Comparison of ENCODE assay signal across 9 mouse cellular contexts in the genomic region with DNA sequence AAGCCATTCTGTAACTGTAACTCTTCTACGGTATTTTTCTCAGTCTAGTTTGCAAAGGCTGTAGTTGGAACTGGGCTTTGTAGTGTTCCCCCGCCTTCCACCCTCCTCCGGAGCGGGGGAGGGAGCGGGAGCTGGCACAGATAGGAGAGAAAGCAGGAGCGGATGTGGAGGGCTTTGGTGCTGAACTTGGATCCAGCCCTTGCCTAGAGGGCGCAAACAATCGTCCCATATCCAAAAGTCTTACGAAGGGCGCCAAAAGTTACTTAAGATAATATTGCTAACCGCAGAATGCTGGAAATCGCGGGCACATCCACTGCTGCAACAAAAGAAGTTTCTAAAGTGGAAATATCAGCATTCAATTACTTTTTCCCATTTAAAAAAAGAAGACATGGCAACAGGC. TPM values are rescaled to one million over a fixed set of nuclear protein-coding genes. Genes with fewer than 3 reads are reported as not detected.
DNase-seq lines count a peak whose midpoint lies in the region; ATAC-seq and TF ChIP-seq lines count a peak whose summit lies in the region.
"Had no signal": no experiment of that assay in that cellular context is flagged by ENCODE, and none has a peak within 500 bp of the region (broad histone marks: within the 10 kb centered on the region; RNA-seq: fewer than 3 reads in every experiment).

No protein-coding gene starts in this region.

- peak overlapping the region; percentile 88 for H3K4me3 ChIP-seq in hindbrain, postnatal 0 days (ENCODE audit: low read length)
- H3K4me3 ChIP-seq in limb, embryonic 14.5 days (replicated peaks; ENCODE audit: low read length): peak overlapping the region; percentile 97
- H3K4me3 ChIP-seq in midbrain, embryonic 14.5 days (replicated peaks; ENCODE audit: low read depth, low read length): peak overlapping the region; percentile 15; the same call in 1 of the 2 replicates
- peak overlapping the region; percentile 96 for H3K4me3 ChIP-seq in stomach, postnatal 0 days (ENCODE audit: low read depth, low read length)

- TF ChIP-seq EP300 in stomach, postnatal 0 days (optimal IDR thresholded peaks at IDR 0.05): no peak

- no peaks in the 10 kb centered on the region for H3K27me3 ChIP-seq in hindbrain, postnatal 0 days (ENCODE audit: insufficient read depth, low read length)
- H3K27me3 ChIP-seq in limb, embryonic 14.5 days (ENCODE audit: control insufficient read depth, insufficient read depth, low read length): no peaks in the 10 kb centered on the region
- peaks cover 35% of the 10 kb centered on the region; the same call in 1 of the 2 replicates for H3K27me3 ChIP-seq in midbrain, embryonic 14.5 days (ENCODE audit: control insufficient read depth, insufficient read depth, low read length)
- H3K27me3 ChIP-seq in stomach, postnatal 0 days (ENCODE audit: control insufficient read depth, insufficient read depth, low read length): no peaks in the 10 kb centered on the region

- TF ChIP-seq CTCF in hindbrain, postnatal 0 days (IDR thresholded peaks at IDR 0.05; ENCODE audit: low read depth): peak; percentile 41
- peak; percentile 50 for TF ChIP-seq CTCF in stomach, postnatal 0 days (IDR thresholded peaks at IDR 0.05; ENCODE audit: low read depth)

- H3K9me3 ChIP-seq in hindbrain, postnatal 0 days (ENCODE audit: low read length): no peaks in the 10 kb centered on the region
- H3K9me3 ChIP-seq in limb, embryonic 14.5 days (ENCODE audit: control insufficient read depth, low read length): no peaks in the 10 kb centered on the region
- H3K9me3 ChIP-seq in midbrain, embryonic 14.5 days (ENCODE audit: control insufficient read depth, low read length): no peaks in the 10 kb centered on the region
- H3K9me3 ChIP-seq in stomach, postnatal 0 days (ENCODE audit: control insufficient read depth, low read length): no peaks in the 10 kb centered on the region

- peak overlapping the region; percentile 85 for H3K4me2 ChIP-seq in hindbrain, postnatal 0 days (ENCODE audit: low read depth, low read length)
- peak overlapping the region; percentile 84 for H3K4me2 ChIP-seq in limb, embryonic 14.5 days (replicated peaks; ENCODE audit: low read depth, low read length, severe bottlenecking)
- H3K4me2 ChIP-seq in midbrain, embryonic 14.5 days (ENCODE audit: low read length): peak overlapping the region; percentile 90
- peak overlapping the region; percentile 88 for H3K4me2 ChIP-seq in stomach, postnatal 0 days (replicated peaks; ENCODE audit: low read depth)

- peak; percentile 71 for DNase-seq in cerebellum, adult 11-12 months
- DNase-seq in cerebellum, postnatal 14 days: peak; percentile 57 to 71
- peak; percentile 66 for DNase-seq in gastrocnemius, postnatal 10 days
- DNase-seq in hindbrain, postnatal 0 days (ENCODE audit: low spot score): peak; percentile 82
- DNase-seq in limb, embryonic 14.5 days (ENCODE audit: low spot score): peak; percentile 86
- peak; percentile 76 for DNase-seq in midbrain, embryonic 14.5 days
- DNase-seq in stomach, postnatal 0 days (ENCODE audit: low spot score): peak; percentile 71

- peak overlapping the region; percentile 93 for H3K27ac ChIP-seq in hindbrain, postnatal 0 days
- H3K27ac ChIP-seq in limb, embryonic 14.5 days (replicated peaks; ENCODE audit: low read depth, low read length): peak overlapping the region; percentile 99
- H3K27ac ChIP-seq in midbrain, embryonic 14.5 days (replicated peaks; ENCODE audit: low read depth, low read length): 0 out of 2 replicates have a peak overlapping the region, but pooled peaks have one; percentile 42
- peak overlapping the region; percentile 96 for H3K27ac ChIP-seq in stomach, postnatal 0 days (replicated peaks)

- no peaks in the 10 kb centered on the region for H3K4me1 ChIP-seq in hindbrain, postnatal 0 days (ENCODE audit: insufficient read depth, low read length)
- peaks cover 24% of the 10 kb centered on the region for H3K4me1 ChIP-seq in limb, embryonic 14.5 days (ENCODE audit: control insufficient read depth, insufficient read depth, low read length)
- peaks cover 10% of the 10 kb centered on the region; the same call in 1 of the 2 replicates for H3K4me1 ChIP-seq in midbrain, embryonic 14.5 days (ENCODE audit: control insufficient read depth, insufficient read depth, low read length)
- 0 out of 2 replicates have a peak, but pooled peaks cover 4% of the 10 kb centered on the region for H3K4me1 ChIP-seq in stomach, postnatal 0 days (replicated peaks; ENCODE audit: control insufficient read depth, insufficient read depth)

- H3K9ac ChIP-seq in hindbrain, postnatal 0 days (replicated peaks; ENCODE audit: low read length): peak overlapping the region; percentile 19
- peak overlapping the region; percentile 100 for H3K9ac ChIP-seq in limb, embryonic 14.5 days (ENCODE audit: low read depth, low read length, severe bottlenecking)
- H3K9ac ChIP-seq in midbrain, embryonic 14.5 days (replicated peaks; ENCODE audit: low read length): no peak overlapping the region; the same call in 1 of the 2 replicates
- H3K9ac ChIP-seq in stomach, postnatal 0 days (ENCODE audit: low read length): peak overlapping the region; percentile 35; the same call in 1 of the 2 replicates

- H3K36me3 ChIP-seq in hindbrain, postnatal 0 days (ENCODE audit: insufficient read depth, low read length): no peaks in the 10 kb centered on the region
- no peaks in the 10 kb centered on the region for H3K36me3 ChIP-seq in limb, embryonic 14.5 days (ENCODE audit: control insufficient read depth, insufficient read depth, low read length)
- H3K36me3 ChIP-seq in midbrain, embryonic 14.5 days (ENCODE audit: control insufficient read depth, insufficient read depth, low read length): no peaks in the 10 kb centered on the region
- H3K36me3 ChIP-seq in stomach, postnatal 0 days (ENCODE audit: control insufficient read depth, insufficient read depth, low read length): no peaks in the 10 kb centered on the region

- under 1% methylated on average over 13 of the region's 13 CpGs for WGBS in hindbrain, postnatal 0 days
- WGBS in limb, embryonic 14.5 days: under 1% methylated on average over 13 of the region's 13 CpGs
- WGBS in midbrain, embryonic 14.5 days: under 1% methylated on average over 13 of the region's 13 CpGs
- 2% methylated on average over 13 of the region's 13 CpGs for WGBS in stomach, postnatal 0 days

- no peak for TF ChIP-seq POLR2A in limb, embryonic 14.5 days (IDR thresholded peaks at IDR 0.05; ENCODE audit: borderline replicate concordance, extremely low read depth, insufficient read depth, insufficient read length)

- no peak for ATAC-seq in cerebellum, adult (ENCODE audit: insufficient number of reproducible peaks, low FRiP score, low TSS enrichment)
- ATAC-seq in hindbrain, postnatal 0 days: no peak
- no peak for ATAC-seq in limb, embryonic 14.5 days (ENCODE audit: low FRiP score, low read depth)
- ATAC-seq in midbrain, embryonic 14.5 days (ENCODE audit: low FRiP score, low TSS enrichment): no peak
- ATAC-seq in stomach, postnatal 0 days (ENCODE audit: low FRiP score, low TSS enrichment): no peak

RNA-seq across cellular contexts. Expression of a gene that starts 2.5 kb away (rescaled TPM):
- 100 to 1,000 TPM; 111 to 124 TPM for total RNA-seq in gastrocnemius, postnatal 10 days (2021)
- total RNA-seq in hindbrain, postnatal 0 days (2014; rRNA removed): 73.5 and 97.2 TPM in 2 replicates
- 71.0 and 76.8 TPM in 2 replicates for polyA plus RNA-seq in hindbrain, postnatal 0 days (2015; fragmentation: Nextera tagmentation; extraction: Ambion mirVana)
- polyA plus RNA-seq in limb, embryonic 14.5 days (2012; rRNA removed): 51.9 and 74.6 TPM in 2 replicates
- polyA plus RNA-seq in limb, embryonic 14.5 days (2014; fragmentation: Nextera tagmentation; extraction: Ambion mirVana): 71.2 and 89.3 TPM in 2 replicates
- 30.1 and 37.2 TPM in 2 replicates for polyA plus RNA-seq in midbrain, embryonic 14.5 days (2014; fragmentation: Nextera tagmentation; extraction: Ambion mirVana)
- 24.7 and 26.0 TPM in 2 replicates for polyA plus RNA-seq in stomach, postnatal 0 days (2015; fragmentation: Nextera tagmentation; extraction: Ambion mirVana)

RNA-seq across cellular contexts. Expression of a gene that starts 2.8 kb away (rescaled TPM):
- 1 to 10 TPM; 1.4 TPM for total RNA-seq in gastrocnemius, postnatal 10 days (2021)
- total RNA-seq in hindbrain, postnatal 0 days (2014; rRNA removed): 17.1 and 22.3 TPM in 2 replicates
- 31.6 and 37.8 TPM in 2 replicates for polyA plus RNA-seq in hindbrain, postnatal 0 days (2015; fragmentation: Nextera tagmentation; extraction: Ambion mirVana)
- 2.1 and 2.2 TPM in 2 replicates for polyA plus RNA-seq in limb, embryonic 14.5 days (2012; rRNA removed)
- polyA plus RNA-seq in limb, embryonic 14.5 days (2014; fragmentation: Nextera tagmentation; extraction: Ambion mirVana): 4.6 and 4.9 TPM in 2 replicates
- polyA plus RNA-seq in midbrain, embryonic 14.5 days (2014; fragmentation: Nextera tagmentation; extraction: Ambion mirVana): 22.4 and 23.6 TPM in 2 replicates
- polyA plus RNA-seq in stomach, postnatal 0 days (2015; fragmentation: Nextera tagmentation; extraction: Ambion mirVana): 1.2 and 1.9 TPM in 2 replicates
- polyA plus RNA-seq: large intestine, adult 2 months had no signal

Comparison
In these comparisons a context has a peak if more than half of its experiments do, and no peak if none do; other contexts are left out.
1. H3K27ac ChIP-seq: peak in every context shown above with its lines; median percentile 99 in limb, embryonic 14.5 days; 96 in stomach, postnatal 0 days; 93 in hindbrain, postnatal 0 days; 42 in midbrain, embryonic 14.5 days.
2. H3K4me3 ChIP-seq: peak in every context shown above with its lines; median percentile 97 in limb, embryonic 14.5 days; 96 in stomach, postnatal 0 days; 88 in hindbrain, postnatal 0 days; 15 in midbrain, embryonic 14.5 days.